Mouse (Mus musculus): ENCODE results near the gene Naif1.

The Naif1 gene

DNA sequence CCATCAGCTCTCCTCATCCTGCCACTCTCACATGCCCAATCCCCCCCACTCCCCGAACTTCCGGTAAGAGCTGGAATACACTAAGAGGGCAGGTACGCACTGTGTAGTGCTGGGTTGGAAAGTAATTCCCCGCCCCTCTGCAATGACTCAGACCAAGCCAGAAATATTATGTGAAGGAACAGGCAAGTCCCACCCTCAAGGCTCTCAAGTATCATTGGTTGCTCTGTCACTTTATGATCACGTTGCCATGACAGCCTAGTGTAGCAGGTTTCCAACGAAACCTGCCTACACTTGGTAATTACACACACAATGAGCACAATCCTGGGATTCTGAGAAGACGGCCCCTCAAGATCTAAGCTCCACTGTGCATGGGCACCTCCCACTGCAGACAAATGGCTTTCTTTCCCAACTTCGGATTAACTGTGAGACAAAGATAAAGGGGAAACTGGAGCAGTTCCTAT, 22.0 kb upstream of the Naif1 start:
- DNase-seq, result no peak

DNA sequence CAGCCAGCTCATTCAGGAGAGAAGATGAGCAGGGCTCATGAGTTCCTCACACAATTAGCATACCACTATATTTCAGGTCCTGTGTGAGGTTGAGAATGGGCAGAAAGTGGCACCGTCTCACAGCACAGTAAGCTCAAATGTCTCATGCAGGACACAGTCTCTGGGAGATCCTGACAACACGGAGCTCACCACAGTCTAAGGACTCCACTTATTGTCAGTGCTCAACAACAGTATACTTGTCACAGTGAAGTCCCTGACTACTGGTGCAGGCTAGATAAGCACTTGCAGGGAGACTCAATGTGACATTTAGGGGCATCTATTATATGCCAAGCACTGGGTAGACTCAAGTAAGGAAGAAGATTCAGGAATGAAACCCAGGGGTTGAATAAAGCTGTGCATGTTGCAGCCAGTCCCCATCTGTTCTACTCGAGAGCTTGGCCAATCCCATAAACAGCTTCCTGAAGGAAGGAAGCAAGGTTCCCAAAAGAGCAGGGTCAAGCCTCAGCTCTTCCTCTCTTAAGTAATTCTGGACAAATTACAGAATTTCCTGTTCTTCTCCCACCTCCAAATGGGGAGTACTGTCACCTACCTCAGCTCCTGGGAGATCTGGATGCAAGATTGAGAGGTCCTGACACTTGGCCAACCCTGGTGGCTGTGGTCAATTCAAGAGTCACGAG, 20.9 kb upstream of the Naif1 start:
- no peak for DNase-seq

DNA sequence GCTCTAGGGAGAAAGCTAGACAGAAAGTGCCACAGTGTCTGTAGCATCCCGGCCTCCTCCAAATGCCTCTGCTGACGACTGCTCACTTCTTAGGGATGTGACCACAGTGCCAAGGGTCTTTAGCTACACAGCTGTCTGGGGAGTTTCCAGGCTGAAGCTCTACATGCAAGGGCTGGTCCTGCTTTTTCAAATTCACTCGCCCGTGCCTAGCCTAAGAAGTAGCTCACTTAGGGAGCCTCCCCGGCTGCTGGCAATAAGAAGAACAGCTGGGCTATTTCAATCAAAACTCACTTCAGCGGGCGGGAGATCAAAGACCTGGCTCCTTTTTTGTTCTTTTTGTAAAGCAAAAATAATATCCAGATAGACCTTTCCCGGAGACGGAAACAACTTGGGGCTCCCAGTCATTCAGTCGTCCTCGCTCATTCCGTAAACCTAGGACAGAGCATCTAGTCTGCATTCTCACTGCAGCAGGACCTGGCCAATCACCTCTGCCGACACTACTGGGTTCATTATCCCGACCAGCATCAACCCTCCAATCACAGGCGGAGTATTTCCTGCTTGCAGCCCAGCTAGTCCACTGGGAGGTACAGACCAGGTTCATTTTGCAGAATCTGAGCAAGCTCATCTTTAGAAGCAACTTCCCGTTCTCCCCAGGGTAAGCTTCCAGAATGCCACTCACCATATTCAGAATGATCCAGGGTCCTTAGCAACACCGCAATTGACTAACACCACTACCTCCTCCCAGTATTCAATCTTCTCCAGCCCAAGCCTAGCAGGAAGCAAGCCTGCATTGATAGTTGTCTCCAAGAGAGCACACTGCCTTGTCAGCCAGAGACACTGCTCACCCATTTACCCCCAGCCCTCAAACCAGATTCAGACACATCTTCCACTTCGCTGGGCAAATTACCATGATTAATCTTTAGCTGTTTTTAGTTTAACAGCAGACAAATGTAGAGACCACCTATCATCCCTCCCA, 19.3 kb upstream of the Naif1 start:
- DNase-seq, result peak; percentile 66 to 76

DNA sequence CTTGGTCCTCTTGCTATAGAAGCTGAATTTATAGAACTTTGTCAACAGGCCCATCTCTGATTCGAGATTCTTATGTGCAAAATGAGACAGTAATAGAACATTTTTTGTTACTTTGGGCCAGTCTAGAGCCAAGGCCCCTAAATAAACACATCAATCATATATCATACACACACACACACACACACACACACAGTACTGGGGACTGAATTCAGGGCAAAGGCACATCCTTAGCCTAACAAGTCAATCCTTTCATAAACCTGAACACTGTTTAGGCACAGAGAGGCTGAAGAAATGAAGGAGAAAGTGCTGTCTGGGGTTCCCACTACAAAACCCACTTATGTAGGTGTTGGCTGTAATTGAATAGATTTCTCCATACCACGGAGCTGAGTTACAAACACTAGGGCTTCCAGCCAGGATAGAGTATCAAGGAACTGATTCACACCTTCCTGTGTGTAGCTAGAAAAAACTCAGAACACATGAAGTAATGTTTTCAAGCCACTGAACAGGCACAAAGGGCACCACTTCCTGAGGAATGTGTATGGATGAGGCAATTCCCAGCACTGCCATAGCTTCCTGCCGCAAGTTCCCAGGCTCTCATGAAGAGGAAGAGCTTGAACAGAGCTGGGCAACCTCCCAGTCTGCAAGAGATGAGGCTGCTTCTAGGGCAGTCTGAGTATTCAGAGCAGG, 13.4 kb upstream of the Naif1 start:
- DNase-seq, result no peak

DNA sequence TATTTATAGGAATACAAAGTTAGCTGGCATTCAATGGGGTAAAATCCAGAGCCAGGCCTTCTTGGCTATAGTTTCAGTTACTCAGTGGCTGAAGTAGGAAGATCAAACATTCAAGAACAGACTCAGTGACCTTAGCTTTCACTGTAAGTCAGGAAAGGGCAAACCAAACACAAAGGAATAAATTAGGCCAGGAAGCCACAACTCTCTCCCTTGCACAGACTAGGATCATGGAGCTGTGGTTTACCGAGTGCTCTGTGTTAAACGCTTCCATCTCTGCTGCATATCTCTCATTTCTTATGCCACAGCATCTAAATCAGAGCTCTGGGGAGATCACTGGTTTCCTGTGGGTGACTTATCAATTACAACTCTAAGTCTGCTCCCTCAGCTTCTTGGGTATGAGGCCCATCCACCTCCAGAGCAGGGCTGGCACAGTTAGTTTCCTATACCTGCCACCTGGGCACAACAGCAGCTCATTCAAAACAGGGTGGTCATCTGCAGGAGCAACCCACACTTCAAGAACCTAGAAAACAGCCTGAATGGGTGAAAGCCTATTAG, 12.6 kb upstream of the Naif1 start:
- DNase-seq, result no peak

DNA sequence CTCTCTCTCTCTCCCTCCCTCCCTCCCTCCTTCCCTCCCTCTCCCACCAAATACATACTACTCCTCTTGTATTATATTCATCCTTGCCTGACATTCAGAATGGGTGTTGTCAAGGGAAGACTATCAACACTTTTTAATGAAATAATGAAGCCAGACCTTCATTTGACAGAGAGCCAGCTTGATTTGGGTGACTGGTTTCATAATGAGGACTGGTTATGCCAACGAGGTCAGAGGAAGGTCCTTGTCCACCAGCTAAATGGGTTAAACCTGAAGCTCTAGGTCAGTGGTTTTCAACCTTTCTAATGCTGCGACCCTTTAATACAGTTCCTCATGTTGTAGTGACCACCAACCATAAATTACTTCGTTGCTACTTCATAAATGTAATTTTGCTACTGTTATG, 11.5 kb upstream of the Naif1 start:
- peak in 1 of 2 experiments; percentile 45 for DNase-seq

DNA sequence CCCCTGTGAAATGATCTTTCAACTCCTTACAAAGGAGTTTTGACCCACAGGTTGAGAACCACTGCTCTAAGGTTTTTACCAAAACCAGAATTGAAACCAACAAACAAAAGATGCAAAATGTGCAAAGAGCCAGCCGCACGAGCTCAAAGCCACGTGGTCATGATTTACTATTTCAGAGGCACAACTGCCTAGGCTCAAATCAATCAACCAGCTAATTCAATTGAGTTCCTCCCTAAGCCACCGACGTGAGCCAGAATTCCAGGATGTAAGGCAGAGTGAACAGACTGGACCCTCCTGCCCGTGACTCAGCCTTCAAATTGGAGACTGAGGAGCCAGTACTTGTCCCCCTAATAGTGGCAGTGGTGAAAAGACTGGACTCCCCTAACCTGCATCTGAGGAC, 11.1 kb upstream of the Naif1 start:
- DNase-seq, result no peak

DNA sequence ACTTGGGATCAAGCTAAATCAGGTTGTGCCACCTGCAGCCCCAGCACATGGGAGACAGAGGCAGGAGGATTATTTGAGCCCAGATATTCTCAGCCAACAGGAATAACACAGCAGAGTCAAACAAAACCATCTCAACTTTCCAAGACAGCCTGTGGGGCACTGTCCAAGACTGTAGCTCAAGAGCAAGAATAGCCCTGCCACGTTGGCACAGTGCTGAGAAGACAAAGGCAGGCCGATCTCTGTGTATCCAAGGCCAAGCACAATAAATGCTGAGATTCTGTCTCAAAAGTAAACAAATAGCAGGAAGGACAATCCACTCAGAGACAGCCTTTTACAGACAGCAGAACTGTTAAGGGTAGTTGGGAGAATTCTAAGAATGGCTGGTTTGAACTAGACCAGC, 10.1 kb upstream of the Naif1 start:
- DNase-seq, result no peak

DNA sequence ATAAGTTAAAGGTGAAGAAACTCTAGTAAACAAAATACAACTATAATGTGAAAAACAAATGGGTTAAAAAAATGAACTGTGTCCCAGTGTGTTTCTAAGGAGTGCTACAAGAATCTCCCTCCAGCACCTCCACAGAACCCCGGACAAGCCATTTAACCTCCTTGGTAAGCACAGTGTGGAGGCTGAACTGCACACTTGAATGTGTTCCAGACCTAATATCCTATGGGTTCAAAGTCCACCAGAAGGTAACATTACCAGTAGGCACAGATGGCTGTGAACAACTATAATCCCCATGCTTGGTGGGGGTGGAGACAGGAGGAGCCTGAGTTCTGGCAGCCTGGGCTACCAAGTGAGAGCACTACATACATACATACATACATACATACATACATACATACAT, 9.6 kb upstream of the Naif1 start:
- DNase-seq, result no peak

DNA sequence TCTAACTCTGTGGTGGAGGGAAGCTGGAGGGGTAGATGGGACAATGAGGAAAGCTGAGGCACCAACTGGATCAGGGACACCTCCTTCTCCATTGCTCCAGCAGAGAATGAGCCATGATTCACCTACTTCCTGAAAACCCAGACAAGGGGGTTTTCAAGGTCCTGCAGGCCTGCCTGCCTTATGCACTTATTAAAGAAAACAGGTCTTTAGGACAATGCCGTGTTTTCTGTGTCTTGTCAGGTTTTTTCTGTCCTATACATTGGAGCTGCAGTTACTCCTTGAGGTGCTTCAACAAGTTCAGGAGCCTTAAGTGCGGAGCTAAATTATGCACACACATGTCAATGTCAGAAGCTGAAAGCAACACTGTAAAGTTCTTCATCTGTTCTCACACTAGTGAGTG, 8.7 kb upstream of the Naif1 start:
- no peak for DNase-seq

DNA sequence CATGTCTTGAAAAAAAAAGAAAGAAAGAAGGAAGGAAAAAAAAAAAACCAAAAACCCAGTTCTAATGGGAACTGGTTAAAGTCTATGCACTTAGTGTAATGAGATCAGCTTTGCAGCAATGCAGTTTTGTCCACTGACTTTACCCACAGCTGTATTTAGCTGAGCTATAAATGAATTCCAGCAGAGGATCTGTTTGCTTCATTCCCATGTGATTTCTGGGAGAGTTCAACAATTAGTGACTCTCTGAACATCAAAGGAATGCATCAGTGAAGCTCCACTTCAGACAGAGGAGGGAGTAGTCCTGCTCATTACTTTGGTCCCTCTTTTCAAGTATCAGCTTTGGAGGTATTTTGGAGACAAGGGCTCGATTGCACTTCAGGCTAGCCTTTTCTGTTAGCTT, 4.7 kb upstream of the Naif1 start:
- no peak for DNase-seq

DNA sequence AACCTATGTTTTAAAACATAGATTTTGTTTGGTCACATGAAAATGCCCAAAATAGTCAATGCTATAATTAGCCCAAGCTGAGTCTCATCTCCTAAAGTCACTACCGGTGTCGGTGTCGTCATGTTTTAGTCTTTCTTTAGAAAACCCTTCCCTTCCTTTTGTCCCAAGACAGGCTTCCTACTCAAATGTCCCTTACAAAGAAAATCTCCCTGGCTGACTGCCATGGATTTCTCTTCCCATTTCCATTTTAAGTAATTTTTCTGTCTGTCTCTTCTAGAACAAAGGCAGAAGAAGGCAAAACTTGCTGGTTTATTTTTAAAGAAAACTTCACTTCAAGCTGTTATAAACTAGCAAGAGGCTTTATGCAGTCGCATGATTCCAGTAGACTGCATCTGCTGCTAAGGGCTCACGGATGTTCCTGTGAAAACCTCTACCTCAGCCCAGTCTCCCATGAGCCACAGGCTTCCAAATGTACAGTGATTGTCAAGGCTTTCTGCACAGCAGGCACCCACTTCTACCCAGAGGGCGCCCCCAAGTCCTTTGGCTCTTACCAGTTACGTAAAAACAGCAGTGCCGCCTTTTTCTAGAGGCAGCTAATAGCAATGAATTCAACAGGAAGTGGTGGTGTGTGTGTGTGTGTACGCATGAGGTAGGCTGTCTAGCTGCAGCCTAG, 2.9 kb upstream of the Naif1 start:
- DNase-seq, result peak in 1 of 2 experiments; percentile 38

DNA sequence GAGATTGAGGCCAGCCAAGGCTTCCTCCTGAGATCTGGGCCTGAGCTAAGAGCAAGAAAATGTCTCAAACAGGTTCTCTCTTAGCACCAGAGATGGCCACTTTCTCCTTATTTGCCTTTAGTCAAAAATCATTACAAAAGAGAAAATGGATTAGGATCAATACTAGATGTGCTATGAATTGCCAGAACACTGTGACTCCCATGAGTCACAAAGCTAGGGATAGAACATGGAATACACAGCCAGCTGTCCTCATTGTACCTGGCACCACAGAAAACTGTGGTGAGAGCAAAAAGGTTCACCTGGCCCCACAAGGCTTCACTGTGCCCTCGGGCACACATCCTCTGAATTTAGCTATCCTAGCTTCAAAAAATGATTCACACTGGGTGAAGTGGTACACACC, 1.8 kb upstream of the Naif1 start:
- DNase-seq, result no peak

DNA sequence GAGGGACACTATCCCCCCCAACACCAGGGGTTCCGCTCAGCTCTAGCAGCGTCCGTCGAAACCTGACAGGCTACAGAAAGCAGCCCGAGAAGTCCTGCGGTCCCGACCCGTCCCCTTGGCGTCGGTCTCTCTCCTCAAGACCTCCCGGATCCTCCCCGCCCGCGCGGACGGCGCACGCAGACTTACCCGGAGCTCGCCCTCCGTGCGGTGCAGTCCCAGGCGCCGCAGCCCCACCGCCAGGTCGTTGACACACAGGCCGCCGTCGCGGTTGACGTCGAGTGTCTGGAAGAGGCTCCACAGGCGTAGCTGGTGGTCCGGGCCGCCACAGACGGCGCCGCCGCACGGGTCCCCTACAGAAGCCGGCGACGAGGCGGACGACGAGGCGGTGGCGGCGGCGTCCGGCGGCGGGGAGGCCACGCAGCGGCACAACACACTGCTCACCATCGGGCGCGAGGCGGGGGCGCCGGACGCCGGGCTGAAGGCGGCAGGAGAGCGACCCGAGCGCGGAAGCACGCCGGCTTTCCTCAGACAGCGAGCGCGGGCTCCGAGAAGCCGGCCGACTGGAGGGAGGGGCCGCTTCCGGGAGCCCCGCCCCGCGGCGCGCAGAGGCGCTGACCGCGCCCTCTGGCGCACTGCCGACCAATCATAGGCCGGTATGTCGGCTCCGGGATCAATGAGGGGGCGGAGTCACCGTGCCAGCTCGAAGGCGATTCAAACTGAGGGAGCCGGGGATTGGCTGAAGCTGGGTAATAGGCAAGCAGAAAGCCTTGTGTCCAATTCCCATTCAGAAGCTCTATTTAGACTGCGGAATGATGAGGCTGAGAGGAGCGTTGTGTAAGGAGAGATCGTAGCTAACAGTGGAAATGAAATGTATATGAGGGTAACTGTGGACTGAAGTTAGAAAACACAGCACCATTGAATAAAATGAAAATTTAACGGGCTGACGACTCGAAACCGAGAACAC, 906 bp downstream of the Naif1 start, which contains the start of gene Slc25a25:
Slc25a25 (minus strand) TSS at position 565 of the 964 bp plus-strand sequence.
- DNase-seq, result peak; percentile 97 to 98

DNA sequence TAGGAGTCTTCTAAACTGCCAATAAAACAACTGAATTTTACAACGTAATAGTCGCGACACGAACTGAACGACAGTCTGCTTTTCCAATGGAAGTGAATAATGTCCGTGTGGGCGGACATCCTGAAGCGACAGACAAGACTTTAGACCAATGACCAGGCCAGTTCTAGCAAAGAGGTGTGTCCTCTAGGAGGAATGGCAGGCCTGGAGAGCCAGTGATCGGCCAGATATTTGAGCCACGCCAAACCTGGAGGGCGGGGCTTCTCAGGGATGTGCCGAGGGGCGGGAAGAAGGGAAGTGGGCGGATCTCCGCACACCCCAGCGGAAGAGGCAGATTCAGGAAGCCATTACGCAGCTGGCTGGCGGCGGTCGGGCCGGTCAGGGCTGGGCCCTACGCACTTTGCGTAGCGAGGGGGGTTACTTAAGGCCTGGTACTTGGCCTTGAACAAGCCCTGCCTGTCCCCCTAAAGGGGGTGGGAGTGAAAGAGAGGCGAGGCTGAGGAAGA, 1.7 kb downstream of the Naif1 start:
- peak; percentile 99 for DNase-seq

DNA sequence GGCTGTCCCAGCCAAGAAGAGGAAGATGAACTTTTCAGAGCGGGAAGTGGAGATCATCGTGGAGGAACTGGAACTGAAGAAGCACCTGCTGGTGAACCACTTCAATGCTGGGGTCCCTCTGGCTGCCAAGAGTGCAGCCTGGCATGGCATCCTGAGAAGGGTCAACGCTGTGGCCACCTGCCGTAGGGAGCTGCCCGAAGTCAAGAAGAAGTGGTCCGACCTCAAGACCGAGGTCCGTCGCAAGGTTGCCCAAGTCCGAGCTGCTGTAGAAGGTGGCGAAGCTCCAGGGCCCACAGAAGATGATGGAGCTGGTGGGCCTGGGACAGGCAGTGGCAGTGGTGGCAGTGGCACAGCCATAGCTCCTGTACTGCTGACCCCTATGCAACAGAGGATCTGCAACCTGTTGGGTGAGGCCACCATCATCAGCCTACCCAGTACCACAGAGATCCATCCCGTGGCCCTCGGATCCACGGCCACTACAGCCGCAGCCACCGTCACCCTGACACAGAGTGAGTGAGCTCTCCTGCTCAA, 2.2 kb downstream of the Naif1 start:
- peak in 1 of 2 experiments; percentile 38 for DNase-seq

DNA sequence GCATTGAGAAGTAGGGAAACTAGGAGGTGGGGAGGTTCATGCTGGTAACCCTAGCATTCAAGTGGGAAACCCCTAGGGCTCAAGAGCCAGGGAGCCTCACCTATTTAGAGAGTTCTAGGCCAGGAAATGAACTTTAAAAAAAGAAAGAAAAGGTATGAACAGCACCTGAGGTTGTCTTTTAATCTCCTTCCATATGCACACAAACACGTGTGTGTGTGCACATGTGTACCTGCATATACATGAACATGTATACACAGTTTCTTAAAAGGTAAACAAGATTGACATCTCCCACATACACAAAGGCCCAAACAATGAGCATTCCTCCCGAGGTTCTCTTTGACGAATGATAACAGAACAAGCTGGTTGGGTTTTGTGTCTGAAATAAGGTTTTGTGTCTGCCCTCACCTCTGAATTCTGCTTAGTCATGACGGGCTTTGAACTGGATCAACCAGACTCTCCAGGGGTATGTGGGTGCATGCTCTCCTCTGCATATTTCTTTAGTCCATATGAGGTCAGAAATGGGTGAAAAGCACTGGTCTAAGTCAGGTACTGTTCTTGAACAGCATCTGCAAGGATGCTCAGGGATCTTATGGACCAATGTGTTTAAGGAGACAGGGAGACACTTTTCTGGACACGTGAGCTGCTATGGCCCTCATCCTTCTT, 3.5 kb downstream of the Naif1 start:
- no peak for DNase-seq

DNA sequence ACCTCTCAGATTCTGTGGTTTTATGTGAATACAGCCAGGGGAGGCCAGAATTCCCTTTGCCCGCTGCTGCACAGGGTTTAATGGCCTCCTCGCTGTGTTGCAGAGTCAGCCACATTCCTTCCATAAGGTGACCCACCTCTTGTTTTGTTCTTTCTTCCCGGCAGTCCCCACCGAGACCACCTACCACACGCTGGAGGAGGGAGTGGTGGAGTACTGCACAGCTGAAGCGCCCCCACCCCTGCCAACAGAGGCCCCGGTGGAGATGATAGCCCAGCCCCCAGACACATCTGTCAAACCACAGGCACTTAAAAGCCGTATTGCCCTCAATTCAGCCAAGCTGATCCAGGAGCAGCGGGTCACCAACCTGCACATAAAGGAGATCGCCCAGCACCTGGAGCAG, 4.4 kb downstream of the Naif1 start:
- no peak for DNase-seq

DNA sequence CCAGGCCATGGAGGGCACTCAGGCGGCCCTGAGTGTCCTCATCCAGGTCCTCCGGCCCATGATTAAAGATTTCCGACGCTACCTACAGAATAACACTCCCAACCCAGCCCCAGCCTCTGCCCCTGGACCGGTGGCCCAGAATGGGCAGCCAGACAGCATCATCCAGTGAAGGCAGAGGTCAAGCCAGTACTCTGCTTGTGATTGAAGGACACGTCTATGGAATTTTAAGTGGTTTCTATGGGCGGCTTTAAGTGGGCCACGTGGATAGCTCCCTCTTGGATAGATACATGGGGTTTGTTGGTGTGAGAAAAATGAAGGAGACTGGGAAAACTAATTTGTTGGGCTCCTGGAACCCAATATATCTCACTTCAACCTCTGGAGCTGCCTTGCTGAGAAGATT, 4.8 kb downstream of the Naif1 start:
- no peak for DNase-seq

DNA sequence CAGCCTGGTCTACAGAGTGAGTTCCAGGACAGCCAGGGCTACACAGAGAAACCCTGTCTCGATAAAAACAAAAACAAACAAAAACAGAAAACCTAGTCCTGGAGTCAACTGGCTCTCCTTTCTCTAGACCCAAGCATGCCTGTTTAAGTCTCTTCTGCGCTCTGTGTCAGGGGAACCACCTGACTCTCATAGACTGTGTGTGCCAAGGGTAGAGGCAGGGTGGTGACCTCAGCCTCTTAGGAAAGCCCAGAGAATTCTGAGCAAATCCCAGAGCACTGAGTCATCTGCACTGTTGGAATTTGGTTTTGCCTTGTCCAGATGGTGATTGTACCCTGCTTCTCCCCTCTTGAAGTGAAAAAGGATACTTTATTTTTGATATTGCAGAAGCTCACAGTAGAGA, 8.0 kb downstream of the Naif1 start:
- DNase-seq, result no peak

Data from kidney, adult 8-10 months (tissue).